Mouse (Mus musculus): ENCODE results near the gene Grk2.

Gene Grk2

GRCm38 (mm10) chr19:4306190-4306577 lies at the start of gene Grk2:
Gene Grk2, minus strand, starts transcription at chr19:4306222.
- DNase-seq (ENCODE audit: low read depth, low spot score), result peak; percentile 73

DNA sequence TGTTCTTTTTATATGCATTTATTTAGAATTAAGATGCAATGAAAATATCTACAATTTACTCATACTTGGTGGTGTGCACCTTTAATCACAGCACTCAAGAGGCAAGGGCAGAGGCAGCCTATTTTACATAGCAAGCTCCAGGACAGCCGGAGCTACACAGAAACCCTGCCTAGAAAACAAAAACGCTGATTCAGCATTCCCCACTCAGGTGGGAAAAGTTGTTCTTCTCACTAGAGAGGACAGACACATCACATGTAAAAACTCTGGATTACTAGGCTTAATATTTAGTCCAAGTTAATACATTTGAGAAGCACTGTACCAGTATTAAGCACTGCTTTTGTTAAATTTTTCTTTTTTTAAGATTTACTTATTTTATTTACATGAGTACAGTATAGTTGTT lies 43.4 kb upstream of the Grk2 start:
- DNase-seq (ENCODE audit: low read depth, low spot score), result no peak

DNA sequence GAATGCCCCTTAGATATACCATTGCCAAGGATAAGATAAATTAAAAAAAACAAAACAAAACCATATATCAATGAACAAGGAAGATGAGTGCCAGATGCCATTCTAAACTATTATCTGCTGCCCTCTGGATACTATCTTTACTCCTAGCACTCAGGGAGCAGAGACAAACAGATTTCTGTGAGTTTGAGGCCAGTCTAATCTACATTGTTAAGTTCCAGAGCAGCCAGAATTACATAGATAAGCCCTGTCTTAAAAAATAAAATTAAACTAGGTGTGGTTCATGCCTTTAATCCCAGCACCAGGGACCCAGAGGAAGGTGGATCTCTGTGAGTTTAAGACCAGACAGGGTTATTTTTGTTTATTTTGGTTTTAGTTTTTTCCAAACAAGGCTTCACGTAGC lies 40.5 kb upstream of the Grk2 start:
- DNase-seq (ENCODE audit: low read depth, low spot score), result no peak

DNA sequence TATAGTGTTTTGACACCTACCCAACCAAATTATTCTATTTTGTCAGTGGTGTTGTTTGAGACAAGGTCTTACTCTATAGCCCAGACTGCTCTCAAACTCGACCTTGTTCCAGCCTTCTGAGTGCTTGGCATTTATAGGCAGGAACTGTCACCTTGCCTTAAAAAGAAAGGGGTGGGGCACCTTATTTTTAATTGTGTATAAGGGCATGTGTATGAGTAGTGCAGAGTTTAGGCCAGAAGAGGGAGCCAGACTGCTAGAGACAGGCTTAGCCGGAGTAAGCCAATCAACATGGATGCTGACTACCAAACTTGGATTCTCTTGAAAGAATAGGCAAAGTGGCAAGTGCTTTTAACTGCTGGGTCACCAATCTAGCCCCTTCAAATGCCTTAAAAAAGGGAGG lies 32.1 kb upstream of the Grk2 start:
- DNase-seq (ENCODE audit: low read depth, low spot score), result peak; percentile 89

DNA sequence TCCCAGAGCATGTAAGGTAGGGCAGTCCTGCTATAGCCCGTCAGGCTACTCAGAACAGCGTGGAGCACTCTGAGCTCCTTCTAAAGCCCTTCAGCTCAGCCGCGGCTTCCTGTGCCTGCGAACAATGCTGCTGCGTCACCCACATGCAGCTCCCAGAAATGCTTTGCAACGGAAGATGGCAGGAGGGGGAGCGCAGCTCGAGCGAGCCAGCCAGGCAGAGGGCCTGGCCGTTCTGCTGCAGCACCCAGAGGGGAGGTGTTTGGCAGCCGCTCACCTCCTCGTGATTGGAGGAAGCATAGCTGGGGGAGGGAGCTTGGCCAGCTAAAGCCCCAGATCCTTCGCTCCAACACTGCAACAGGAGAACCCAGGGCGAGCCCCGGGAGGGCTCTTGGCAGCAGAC lies 27.8 kb upstream of the Grk2 start:
- peak; percentile 99 for DNase-seq (ENCODE audit: low read depth, low spot score)

DNA sequence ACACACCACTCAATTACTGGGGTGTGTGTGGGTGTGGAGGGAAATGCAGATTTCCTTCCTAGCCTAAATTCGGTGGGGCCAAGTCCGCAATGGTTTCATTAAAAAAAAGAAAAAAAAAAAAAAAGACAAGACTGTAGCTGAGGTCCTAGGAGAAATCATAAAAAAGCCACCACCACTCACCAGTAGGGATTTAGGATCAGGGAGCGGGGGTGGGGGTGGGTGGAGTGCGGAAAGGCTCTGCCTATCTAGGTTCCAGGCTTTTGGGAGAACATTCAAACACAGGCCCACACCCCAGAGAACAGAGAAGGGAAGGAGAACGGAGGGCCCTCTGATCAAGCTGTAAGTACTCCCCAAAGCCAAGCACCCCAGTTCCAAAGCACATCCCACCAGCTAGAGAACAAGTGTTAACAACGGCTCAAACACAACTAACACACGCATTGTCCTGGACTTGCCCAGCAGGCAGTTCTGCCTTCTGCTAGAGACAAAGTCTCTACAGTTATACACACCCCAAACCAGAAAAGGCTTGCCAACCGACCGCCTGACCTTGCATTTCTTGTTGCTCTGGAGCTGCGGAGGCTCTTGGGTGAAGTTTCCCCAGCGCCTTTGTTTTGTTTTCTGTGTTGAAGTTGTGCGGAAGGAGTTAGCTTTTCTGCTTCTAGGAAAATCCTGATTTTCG lies 27.2 kb upstream of the Grk2 start:
- DNase-seq (ENCODE audit: low read depth, low spot score), result peak; percentile 71

GRCm38 (mm10) chr19:4332653-4333052 lies 26.6 kb upstream of the Grk2 start:
- peak; percentile 81 for DNase-seq (ENCODE audit: low read depth, low spot score)

GRCm38 (mm10) chr19:4331273-4331672 lies 25.3 kb upstream of the Grk2 start:
- no peak for DNase-seq (ENCODE audit: low read depth, low spot score)

DNA sequence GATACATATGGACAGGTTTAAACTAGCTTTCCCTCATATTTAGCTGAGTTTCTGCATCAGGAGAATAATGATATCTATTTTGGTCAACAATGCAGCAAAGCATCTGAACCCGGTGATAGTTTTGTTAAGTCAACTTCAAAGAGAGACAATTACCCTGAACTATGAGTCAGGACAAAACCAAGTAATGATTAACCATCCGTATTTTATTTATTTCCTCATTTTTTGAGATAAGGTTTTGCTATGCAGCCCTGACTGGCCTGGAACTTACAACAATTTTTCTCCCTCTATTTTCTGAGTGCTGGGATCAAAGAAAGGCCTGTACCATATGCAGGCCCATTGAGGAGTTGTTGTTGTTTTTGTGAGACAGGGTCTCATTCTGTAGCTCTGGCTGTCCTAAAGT lies 24.6 kb upstream of the Grk2 start:
- DNase-seq (ENCODE audit: low read depth, low spot score), result no peak

GRCm38 (mm10) chr19:4328737-4329304 lies 22.8 kb upstream of the Grk2 start:
- no peak for DNase-seq (ENCODE audit: low read depth, low spot score)

- DNase-seq (ENCODE audit: low read depth, low spot score), result no peak
Measured at GRCm38 (mm10) chr19:4326881-4327280, 20.9 kb upstream of the Grk2 start.

DNA sequence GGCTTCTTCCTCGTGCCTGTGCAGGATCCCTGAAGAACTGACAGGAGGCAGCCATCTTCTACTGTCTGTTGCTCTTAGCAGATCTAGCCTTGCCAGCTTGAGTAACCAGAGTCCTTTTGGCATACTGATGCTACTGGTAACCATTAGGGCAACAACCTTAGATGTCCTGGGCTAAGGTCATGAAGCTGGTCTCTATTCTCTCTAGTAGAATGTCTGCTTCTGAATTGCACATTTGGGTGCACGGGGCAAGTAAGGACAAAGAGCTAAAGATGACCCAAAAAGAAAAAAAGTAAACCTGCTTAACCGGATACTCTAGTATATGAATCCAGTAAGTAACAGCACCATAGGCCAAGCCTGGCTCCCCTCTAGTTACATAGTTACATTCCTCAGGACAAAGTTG lies 20.1 kb upstream of the Grk2 start:
- no peak for DNase-seq (ENCODE audit: low read depth, low spot score)

DNA sequence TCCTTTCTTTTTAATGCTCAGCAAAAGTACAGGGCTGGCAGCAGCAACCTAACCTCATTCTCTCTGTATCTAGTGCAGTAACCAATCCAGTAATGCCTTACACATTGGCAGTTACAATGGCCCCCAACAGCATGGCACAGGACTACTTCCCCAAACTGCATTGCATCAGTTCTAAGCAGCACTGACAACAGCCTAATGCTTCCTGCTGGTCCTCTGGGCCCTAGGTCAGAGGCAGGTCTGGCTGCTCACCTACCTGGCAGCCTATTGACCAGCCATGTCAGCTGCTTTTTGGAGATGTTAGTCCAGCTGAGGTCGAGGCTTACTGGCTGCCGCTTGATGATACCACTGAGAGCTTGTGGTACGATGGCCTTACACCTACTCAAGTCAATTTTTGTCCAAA lies 16.1 kb upstream of the Grk2 start:
- DNase-seq (ENCODE audit: low read depth, low spot score), result no peak

DNA sequence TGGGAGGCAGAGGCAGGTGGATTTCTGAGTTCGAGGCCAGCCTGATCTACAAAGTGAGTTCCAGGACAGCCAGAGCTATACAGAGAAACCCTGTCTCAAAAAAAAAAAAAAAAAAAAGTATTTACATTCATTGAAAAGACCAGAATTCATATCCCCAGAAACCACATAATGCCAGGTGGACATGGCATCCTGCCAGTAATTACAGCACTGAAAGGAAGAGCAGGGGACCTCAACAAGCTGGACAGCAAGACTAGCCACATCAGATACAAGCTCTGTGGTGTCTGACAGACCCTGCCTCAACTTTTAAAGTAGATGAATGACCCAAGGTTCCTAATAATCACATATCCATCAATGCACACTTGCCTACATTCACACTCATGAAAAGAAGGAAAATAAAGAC lies 15.6 kb upstream of the Grk2 start:
- DNase-seq (ENCODE audit: low read depth, low spot score), result no peak

- DNase-seq (ENCODE audit: low read depth, low spot score), result no peak
Measured at GRCm38 (mm10) chr19:4319272-4319671, 13.2 kb upstream of the Grk2 start.

DNA sequence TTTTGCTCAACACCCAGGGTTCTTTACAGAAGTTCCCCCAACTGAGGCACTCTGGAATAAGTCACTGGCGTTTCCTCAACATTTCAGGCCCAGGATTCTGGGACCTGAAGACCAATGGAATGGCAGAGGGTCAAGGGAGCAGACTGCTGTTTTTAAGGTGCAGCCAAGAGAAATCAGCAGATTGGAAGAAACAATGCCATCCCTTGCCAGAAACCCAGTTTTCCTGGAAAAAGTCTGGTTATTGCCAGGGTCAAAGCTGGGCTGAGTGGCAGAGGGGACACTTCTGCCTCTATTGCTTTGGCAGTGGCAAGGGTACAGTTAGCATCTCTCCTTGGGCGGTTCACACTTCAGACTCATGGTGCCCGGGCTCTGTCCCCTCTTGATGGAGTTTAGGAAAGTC lies 11.2 kb upstream of the Grk2 start:
- DNase-seq (ENCODE audit: low read depth, low spot score), result no peak

- peak; percentile 98 for DNase-seq (ENCODE audit: low read depth, low spot score)
Measured at GRCm38 (mm10) chr19:4315223-4315944, 9.4 kb upstream of the Grk2 start.

DNA sequence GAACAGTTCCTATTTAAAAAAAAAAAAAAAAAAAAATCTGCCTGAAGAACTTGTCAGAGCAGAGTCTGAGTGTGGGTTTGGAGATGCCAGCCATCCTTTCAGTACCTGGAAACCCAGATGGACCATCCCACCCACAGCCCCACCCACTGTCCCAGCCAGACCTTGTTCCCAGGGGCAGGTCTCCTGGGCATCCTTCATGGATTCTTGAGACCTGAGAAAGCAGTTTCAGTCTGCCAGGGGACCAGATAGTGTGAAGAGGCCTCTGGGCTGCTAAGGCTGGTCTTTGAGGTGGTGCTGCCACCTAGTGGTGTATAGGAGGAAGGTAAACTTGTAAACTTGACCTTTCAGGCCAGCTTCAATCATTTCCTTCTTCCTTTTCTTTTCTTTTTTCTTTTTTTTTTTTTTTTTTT lies 3.8 kb upstream of the Grk2 start:
- DNase-seq (ENCODE audit: low read depth, low spot score), result peak; percentile 94

DNA sequence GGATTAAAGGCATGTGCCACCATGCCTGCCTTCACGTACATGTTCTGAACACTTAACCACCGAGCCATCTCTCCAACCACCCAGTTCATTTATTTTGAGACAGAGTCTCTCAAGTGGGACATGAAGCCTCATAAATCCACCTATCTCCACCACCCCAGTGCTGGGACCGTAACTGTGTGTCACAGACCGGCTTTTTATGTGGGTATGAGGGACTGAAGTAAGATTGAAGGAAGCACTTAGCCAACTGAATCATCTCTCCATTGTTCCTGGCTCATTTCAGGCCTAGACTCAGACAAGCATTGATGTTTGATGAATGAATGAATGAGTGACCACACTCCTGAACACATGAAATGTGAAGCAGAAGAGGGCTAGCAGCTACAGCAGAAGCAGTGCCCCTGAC lies 3.3 kb upstream of the Grk2 start:
- no peak for DNase-seq (ENCODE audit: low read depth, low spot score)

DNA sequence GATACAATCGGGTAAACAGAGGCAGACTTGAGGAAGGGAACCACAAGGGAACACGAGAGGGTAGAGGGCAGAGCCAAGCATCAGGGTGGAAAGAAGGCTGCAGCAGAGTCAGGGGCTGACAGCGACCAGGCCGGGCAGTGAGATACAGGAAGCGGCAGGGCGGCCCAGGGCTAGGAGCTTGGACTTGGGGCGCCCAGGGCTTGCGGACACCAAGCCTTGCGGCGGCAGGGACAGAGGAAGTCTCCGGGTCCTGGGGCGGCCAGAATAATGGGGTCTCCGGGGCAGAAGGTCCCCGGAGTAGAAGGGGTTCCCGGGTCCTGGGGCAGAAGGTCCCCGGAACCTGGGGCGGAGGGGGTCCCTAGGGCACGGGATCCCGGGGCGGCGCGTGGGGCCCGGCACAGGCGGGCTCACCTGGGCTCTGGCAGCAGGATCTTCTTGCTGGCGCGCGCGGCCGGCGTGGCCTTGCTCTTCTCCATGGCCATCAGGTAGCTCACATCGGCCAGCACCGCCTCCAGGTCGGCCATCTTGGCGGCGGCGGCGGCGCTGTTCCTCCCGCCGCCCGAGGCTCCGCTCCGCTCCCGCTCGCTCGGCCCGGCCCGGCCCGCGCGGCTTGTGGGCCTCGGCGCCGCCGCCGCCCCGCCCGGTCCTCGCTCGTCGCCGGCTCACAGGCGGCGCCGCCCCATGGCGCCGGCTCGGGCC lies 382 bp downstream of the Grk2 start:
- peak; percentile 58 for DNase-seq (ENCODE audit: low read depth, low spot score)

DNA sequence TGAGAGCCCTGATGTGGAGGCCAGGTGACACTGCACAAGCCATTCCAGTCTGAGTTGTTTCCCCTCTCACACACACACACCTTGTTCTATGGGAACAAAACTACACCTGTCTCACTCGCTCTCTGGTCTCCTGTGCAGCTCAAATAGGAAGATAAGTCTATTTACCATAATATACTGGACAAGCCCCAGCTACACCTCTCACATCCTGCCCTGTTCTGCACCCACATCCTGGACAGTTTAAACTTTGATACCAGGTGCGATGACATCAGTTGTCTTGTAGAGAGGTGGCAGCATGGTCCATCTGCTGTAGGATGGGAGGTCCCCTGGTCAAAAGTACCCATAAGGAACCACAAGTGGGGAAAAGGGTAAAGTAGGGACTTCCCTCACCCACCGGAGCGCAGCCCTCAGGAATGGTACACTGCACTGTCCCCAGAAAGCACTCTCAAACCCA lies 1.1 kb downstream of the Grk2 start:
- DNase-seq (ENCODE audit: low read depth, low spot score), result no peak

GRCm38 (mm10) chr19:4304251-4304821 lies 1.7 kb downstream of the Grk2 start:
- DNase-seq (ENCODE audit: low read depth, low spot score), result no peak
